ENCODE assay signal across 7 mouse cellular contexts in the genomic region with DNA sequence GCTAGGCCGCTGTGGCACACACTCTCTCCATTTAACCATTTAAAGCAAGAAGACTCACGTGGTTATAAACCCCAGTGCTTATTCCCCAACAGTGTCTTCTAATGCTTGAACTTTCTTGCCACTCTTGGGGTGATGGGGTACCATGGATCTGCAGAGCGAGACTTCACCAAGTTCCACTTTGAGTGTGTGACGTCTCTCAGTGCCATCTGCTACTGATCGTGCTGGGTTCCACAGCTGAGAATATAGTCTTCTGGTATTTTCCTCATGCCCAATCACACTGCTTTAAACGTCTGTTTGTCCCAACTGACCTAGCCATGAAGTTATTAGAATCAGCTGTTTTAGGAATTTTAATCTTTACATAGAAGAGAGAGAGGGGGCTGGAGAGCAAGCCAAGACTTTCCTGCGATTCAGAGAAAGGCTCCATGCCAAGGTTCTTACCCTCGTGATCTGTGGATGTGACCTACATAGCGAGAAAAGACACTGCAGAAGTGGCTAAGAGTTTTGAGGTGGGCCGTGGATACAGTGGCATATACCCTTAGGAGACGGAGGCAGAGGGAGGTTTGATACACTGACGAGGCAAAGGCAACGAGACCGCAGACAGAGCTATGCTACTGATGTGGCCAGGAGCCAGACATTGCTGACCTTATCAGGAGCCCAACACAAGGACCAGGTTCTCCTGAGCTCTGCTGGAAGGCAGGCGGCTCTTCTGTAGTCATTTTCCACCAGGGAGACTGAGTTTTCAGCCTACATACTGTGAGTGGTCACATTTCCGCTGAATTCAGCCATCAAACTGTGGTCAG. TPM values are rescaled to one million over a fixed set of nuclear protein-coding genes. Genes with fewer than 3 reads are reported as not detected.
A peak's percentile ranks its signal among the peaks of the same experiment; 100 is the strongest.
DNase-seq lines count a peak whose midpoint lies in the region; ATAC-seq and TF ChIP-seq lines count a peak whose summit lies in the region.

No protein-coding gene starts in this region.

- intact Hi-C loops in heart, postnatal 14 days (cut with DNase I): loop anchor here (5.0 kb wide), 1 partner anchor 34 kb away; no protein-coding TSS in a partner anchor

- H3K27ac ChIP-seq in neural tube, embryonic 15.5 days (replicated peaks): no peak overlapping the region

- 88% methylated on average over 16 of the region's 16 CpGs for WGBS in neural tube, embryonic 15.5 days
- WGBS in lung, adult 2 months: 67% methylated on average over 16 of the region's 16 CpGs

- no peak for ATAC-seq in neural tube, embryonic 15.5 days (ENCODE audit: low FRiP score)

- no peak for TF ChIP-seq CTCF in lung, adult 2 months (IDR thresholded peaks at IDR 0.05; ENCODE audit: insufficient read depth, low read length)

- H3K4me2 ChIP-seq in neural tube, embryonic 15.5 days: no peak overlapping the region

- no peaks in the 10 kb centered on the region for H3K9me3 ChIP-seq in neural tube, embryonic 15.5 days (replicated peaks)

- H3K36me3 ChIP-seq in neural tube, embryonic 15.5 days: no peaks in the 10 kb centered on the region

- H3K27me3 ChIP-seq in neural tube, embryonic 15.5 days (replicated peaks): no peaks in the 10 kb centered on the region

- no peak overlapping the region for H3K9ac ChIP-seq in neural tube, embryonic 15.5 days (replicated peaks)

- peak; percentile 55 for DNase-seq in testis, postnatal 10 days (ENCODE audit: low spot score)
- DNase-seq in testis, postnatal 14 days (ENCODE audit: low spot score): no peak
- DNase-seq in cerebellum, postnatal 14 days: peak; percentile 67 to 72
- DNase-seq in heart, postnatal 14 days: peak; percentile 49 to 67
- no peak for DNase-seq in gastrocnemius, postnatal 25 days
- no peak for DNase-seq in lung, adult 2 months

- TF ChIP-seq POLR2A in lung, adult 2 months (IDR thresholded peaks at IDR 0.05; ENCODE audit: borderline replicate concordance, extremely low read depth, low read depth, low read length): no peak

- no peak overlapping the region for H3K4me3 ChIP-seq in neural tube, embryonic 15.5 days (replicated peaks)
- H3K4me3 ChIP-seq in lung, adult 2 months (replicated peaks; ENCODE audit: extremely low read depth, low read depth, low read length): no peak overlapping the region

- H3K4me1 ChIP-seq in neural tube, embryonic 15.5 days: peaks cover 3% of the 10 kb centered on the region; the same call in 1 of the 2 replicates
- H3K4me1 ChIP-seq in lung, adult 2 months (ENCODE audit: control insufficient read depth, insufficient read depth, low read length): peaks cover 18% of the 10 kb centered on the region

RNA-seq across cellular contexts. Expression of gene Leo1, which starts 10.3 kb away (rescaled TPM):
- 10 to 100 TPM; 15.3 to 20.0 TPM for total RNA-seq in heart, postnatal 14 days (2021)
- 39.9 and 43.4 TPM in 2 replicates for polyA plus RNA-seq in neural tube, embryonic 15.5 days (2015; fragmentation: Nextera tagmentation; extraction: Ambion mirVana)
- 10 to 100 TPM; 12.3 to 21.3 TPM for total RNA-seq in gastrocnemius, postnatal 25 days (2021)
- polyA plus RNA-seq in lung, adult 2 months (2012; rRNA removed): 2.5 and 4.1 TPM in 2 replicates

RNA-seq across cellular contexts. Expression of gene Mapk6, which starts 21.2 kb away (rescaled TPM):
- total RNA-seq in heart, postnatal 14 days (2021): 10 to 100 TPM; 36.2 to 38.2 TPM
- 133 and 150 TPM in 2 replicates for polyA plus RNA-seq in neural tube, embryonic 15.5 days (2015; fragmentation: Nextera tagmentation; extraction: Ambion mirVana)
- total RNA-seq in gastrocnemius, postnatal 25 days (2021): 10 to 100 TPM; 25.9 to 30.0 TPM
- 14.5 and 25.2 TPM in 2 replicates for polyA plus RNA-seq in lung, adult 2 months (2012; rRNA removed)

Comparison
In these comparisons a context has a peak if more than half of its experiments do, and no peak if none do; other contexts are left out.
1. DNase-seq: peak in testis, postnatal 10 days (single experiment), cerebellum, postnatal 14 days (2 of 2) and heart, postnatal 14 days (2 of 2); none in testis, postnatal 14 days (single experiment), gastrocnemius, postnatal 25 days (single experiment) and lung, adult 2 months (single experiment).